ENCODE assay signal across 10 mouse cellular contexts in genomic region chr14:25725690-25726089, GRCm38 (mm10). TPM values are rescaled to one million over a fixed set of nuclear protein-coding genes. Genes with fewer than 3 reads are reported as not detected.
DNase-seq lines count a peak whose midpoint lies in the region; ATAC-seq lines count a peak whose summit lies in the region.
"Had no signal": no experiment of that assay in that cellular context is flagged by ENCODE, and none has a peak within 500 bp of the region (broad histone marks: within the 10 kb centered on the region; RNA-seq: fewer than 3 reads in every experiment).

No protein-coding gene starts in this region.

- WGBS in heart, embryonic 14.5 days, result 34% methylated on average over 4 of the region's 4 CpGs

- no peak overlapping the region for H3K4me3 ChIP-seq in heart, embryonic 14.5 days (ENCODE audit: control insufficient read depth in 1 of 2, insufficient read depth in 1 of 2, low read depth in 1 of 2, low read length in 2 of 2)
- H3K4me3 ChIP-seq: erythroblast, embryonic 14.5 days had no signal

- no peaks in the 10 kb centered on the region for H3K27me3 ChIP-seq in heart, embryonic 14.5 days (ENCODE audit: control insufficient read depth, insufficient read depth, low read length)
- H3K27me3 ChIP-seq: CH12.LX had no signal

- peak overlapping the region; percentile 46 for H3K9ac ChIP-seq in heart, embryonic 14.5 days (ENCODE audit: low read length)

- ATAC-seq in heart, embryonic 14.5 days (ENCODE audit: insufficient number of reproducible peaks, insufficient read depth, low FRiP score, low read depth), result no peak

- no peak overlapping the region for H3K4me2 ChIP-seq in heart, embryonic 14.5 days (ENCODE audit: low read length)

- H3K27ac ChIP-seq in heart, embryonic 14.5 days (replicated peaks in 1 of 2; ENCODE audit: control insufficient read depth in 1 of 2, insufficient read depth in 1 of 2, low read depth in 2 of 2, low read length in 2 of 2), result peak overlapping the region; percentile 39 to 79; a peak in 2 of 4 replicates

- peak; percentile 94 for DNase-seq in heart, adult 11 months
- DNase-seq in heart, postnatal 25 days (ENCODE audit: low spot score), result no peak
- peak; percentile 36 for DNase-seq in 3134 (ENCODE audit: extremely low read depth, insufficient read length, low spot score)
- peak; percentile 51 to 60 for DNase-seq in kidney, postnatal 4 days
- DNase-seq in left cerebral cortex, adult 11 months (ENCODE audit: low spot score), result no peak
- no peak for DNase-seq in right cerebral cortex, postnatal 25 days
- DNase-seq in cerebellum, postnatal 4 days (ENCODE audit: low spot score in 2 of 2), result no peak

- intact Hi-C loops in heart, postnatal 25 days (cut with DNase I), result loop anchor here (5.0 kb wide), 2 partner anchors 42 to 77 kb away; partner anchors contain the start of gene Zcchc24

- H3K36me3 ChIP-seq in heart, embryonic 14.5 days (ENCODE audit: control insufficient read depth, insufficient read depth, low read length), result peaks cover 33% of the 10 kb centered on the region

- H3K9me3 ChIP-seq in heart, embryonic 14.5 days (ENCODE audit: control insufficient read depth, low read length), result no peaks in the 10 kb centered on the region

- H3K4me1 ChIP-seq in heart, embryonic 14.5 days (ENCODE audit: control insufficient read depth in 2 of 2, insufficient read depth in 2 of 2, low read length in 2 of 2), result peaks cover 25 to 34% of the 10 kb centered on the region in 2 experiments

RNA-seq across cellular contexts. Expression of gene Ppif, which starts 31.7 kb away (rescaled TPM):
- total RNA-seq in heart, postnatal 25 days (2021), result 100 to 1,000 TPM; 277 to 296 TPM
- polyA plus RNA-seq in heart, embryonic 14.5 days (2014; fragmentation: Nextera tagmentation; extraction: Ambion mirVana), result 99.2 and 105 TPM in 2 replicates

RNA-seq across cellular contexts. Expression of gene Zcchc24, which starts 43.1 kb away (rescaled TPM):
- 10 to 100 TPM; 33.3 to 35.7 TPM for total RNA-seq in heart, postnatal 25 days (2021)
- polyA plus RNA-seq in heart, embryonic 14.5 days (2014; fragmentation: Nextera tagmentation; extraction: Ambion mirVana), result 31.8 and 33.0 TPM in 2 replicates

Comparison
In these comparisons a context has a peak if more than half of its experiments do, and no peak if none do; other contexts are left out.
1. DNase-seq: peak in heart, adult 11 months (single experiment), 3134 (single experiment) and kidney, postnatal 4 days (2 of 2); none in heart, postnatal 25 days (single experiment), left cerebral cortex, adult 11 months (single experiment), right cerebral cortex, postnatal 25 days (single experiment) and cerebellum, postnatal 4 days (0 of 2).